Mouse (Mus musculus): ENCODE results near the gene Morc1.

- TF ChIP-seq CTCF (IDR thresholded peaks at IDR 0.05) (no peak), POLR2A (IDR thresholded peaks at IDR 0.05; ENCODE audit: insufficient read depth, low read depth, low read length) (no peak), EP300 (IDR thresholded peaks at IDR 0.05; ENCODE audit: insufficient read depth, low read depth, low read length) (no peak)
Measured at GRCm38 (mm10) chr16:48626186-48626585, 195.1 kb downstream of the Morc1 start.

All from heart, adult 2 months (tissue).